Mouse (Mus musculus) forebrain, embryonic 14.5 days (tissue): Measurements from ENCODE around the gene Ip6k1. TPM values are rescaled to one million over a fixed set of nuclear protein-coding genes. Genes with fewer than 3 reads are reported as not detected.

Source experiments
- ATAC-seq: fragments of 200-750 bp; cut with Nextera tagmentation; 2 replicates; pipeline ENCODE4 v1.8.0; 2017; ENCODE audit warnings: mild to moderate bottlenecking, moderate library complexity
- DNase-seq: peaks from one replicate; pipeline ENCODE4 v3.0.0-alpha.2; 2015; ENCODE audit warnings: low spot score
- H3K27ac ChIP-seq: fragments of 300-500 bp; sonication (generic); 2 replicates; pipeline ENCODE4 v1.5.1; 2014; ENCODE audit warnings: low read depth, mild to moderate bottlenecking, control low read depth, low read length, moderate library complexity
- H3K27me3 ChIP-seq: fragments of 300-500 bp; sonication (generic); replicated peaks from 2 replicates; pipeline ENCODE4 v1.6.1; 2014; ENCODE audit warnings: low read length, control low read depth, mixed read lengths; ENCODE audit not compliant: control insufficient read depth, insufficient read depth
- H3K36me3 ChIP-seq: fragments of 300-500 bp; sonication (generic); 2 replicates; pipeline ENCODE4 v1.6.1; 2014; ENCODE audit warnings: low read length, control low read depth; ENCODE audit not compliant: control insufficient read depth, insufficient read depth
- H3K4me1 ChIP-seq: fragments of 300-500 bp; sonication (generic); 2 replicates; pipeline ENCODE4 v1.6.1; 2014; ENCODE audit warnings: antibody characterized with exemption, low read length, control low read depth; ENCODE audit not compliant: control insufficient read depth, insufficient read depth
- H3K4me2 ChIP-seq: fragments of 300-500 bp; sonication (generic); 2 replicates; pipeline ENCODE4 v1.6.1; 2014; ENCODE audit warnings: mild to moderate bottlenecking, control low read depth, low read length
- H3K4me3 ChIP-seq: fragments of 300-500 bp; sonication (generic); 2 replicates; pipeline ENCODE4 v1.5.1; 2014; ENCODE audit warnings: low read depth, low read length, control low read depth
- H3K9ac ChIP-seq: fragments of 300-500 bp; sonication (generic); 2 replicates; pipeline ENCODE4 v1.6.1; 2014; ENCODE audit warnings: mild to moderate bottlenecking, low read length, control low read depth, moderate library complexity
- H3K9me3 ChIP-seq: fragments of 300-500 bp; sonication (generic); replicated peaks from 2 replicates; pipeline ENCODE4 v1.6.1; 2016; ENCODE audit warnings: low read length, control low read depth, mixed read lengths; ENCODE audit not compliant: control insufficient read depth
- WGBS: fragments of 180-500 bp; shearing (Covaris S2); extraction: QIAGEN DNeasy Blood & Tissue Kit; methylation state at CpG from one replicate; pipeline ENCODE4 v1.1.7; 2014; 5-methylcytosine and 5-hydroxymethylcytosine counted together
- polyA plus RNA-seq: library from polyadenylated mRNA; unstranded; fragments of >200 nt; fragmentation: Nextera tagmentation; extraction: Ambion mirVana; gene quantifications from 2 replicates; pipeline ENCODE4 v1.2.1, GENCODE M21; 2014

Ip6k1 gene
- polyA plus RNA-seq, 1 experiment from 2014 or later: 39.3 TPM

DNA sequence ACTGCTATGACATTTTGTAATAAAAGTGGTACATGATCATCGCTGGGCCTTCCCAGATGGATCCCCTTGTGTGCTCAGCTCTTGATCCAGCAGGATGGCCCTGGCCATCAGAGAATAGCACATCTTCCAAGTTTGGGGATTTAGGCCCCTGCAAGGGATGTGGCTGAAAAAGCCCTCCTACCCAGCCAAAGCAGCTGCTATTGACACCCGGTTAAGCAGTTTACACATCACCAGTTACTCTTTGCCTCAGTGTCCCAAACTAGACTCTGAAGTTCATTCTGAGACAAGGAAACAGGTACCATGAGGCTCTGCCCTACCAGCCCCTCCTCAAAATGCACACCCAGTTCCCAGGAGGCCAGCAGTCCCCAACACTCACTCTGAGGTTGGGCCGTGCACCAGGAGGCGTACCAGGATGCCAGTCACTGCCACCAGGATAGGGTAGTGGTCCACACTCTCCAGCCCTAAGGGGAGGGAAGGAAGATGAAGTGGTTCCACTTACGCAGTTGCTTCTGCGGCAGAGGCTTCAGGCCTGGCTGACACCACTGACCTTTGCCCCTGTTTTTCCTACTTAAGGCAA lies 53.4 kb downstream of the Ip6k1 start:
- WGBS: 89% methylated on average over 6 of the region's 6 CpGs
- DNase-seq: no peak

GRCm38 (mm10) chr9:108056361-108057261 lies 54.3 kb downstream of the Ip6k1 start:
- 83% methylated on average over 28 of the region's 28 CpGs for WGBS
- H3K4me1 ChIP-seq: no peaks in the 10 kb centered on the region
- DNase-seq (no peak), ATAC-seq (no peak)
- H3K27me3 ChIP-seq: no peaks in the 10 kb centered on the region
- peaks cover 78% of the 10 kb centered on the region for H3K36me3 ChIP-seq
- H3K27ac ChIP-seq: no peak overlapping the region
- H3K9me3 ChIP-seq: no peaks in the 10 kb centered on the region
- H3K4me3 ChIP-seq: no peak overlapping the region
- no peak overlapping the region for H3K4me2 ChIP-seq
- H3K9ac ChIP-seq: no peak overlapping the region

More for the DNA sequence above, 53.4 kb downstream of the Ip6k1 start:
- H3K27me3 ChIP-seq: no peaks in the 10 kb centered on the region
- no peak overlapping the region for H3K9ac ChIP-seq
- no peak for ATAC-seq
- no peaks in the 10 kb centered on the region for H3K4me1 ChIP-seq
- H3K27ac ChIP-seq: no peak overlapping the region
- no peak overlapping the region for H3K4me2 ChIP-seq
- H3K36me3 ChIP-seq: peaks cover 82% of the 10 kb centered on the region
- no peaks in the 10 kb centered on the region for H3K9me3 ChIP-seq
- no peak overlapping the region for H3K4me3 ChIP-seq

GRCm38 (mm10) chr9:108057262-108057562 lies 54.9 kb downstream of the Ip6k1 start:
- no peak for DNase-seq
- H3K27me3 ChIP-seq: no peaks in the 10 kb centered on the region
- no peak overlapping the region for H3K27ac ChIP-seq
- WGBS: 87% methylated on average over 5 of the region's 5 CpGs
- no peak overlapping the region for H3K9ac ChIP-seq
- H3K4me2 ChIP-seq: no peak overlapping the region
- no peak for ATAC-seq
- H3K9me3 ChIP-seq: no peaks in the 10 kb centered on the region
- peaks cover 80% of the 10 kb centered on the region for H3K36me3 ChIP-seq
- no peaks in the 10 kb centered on the region for H3K4me1 ChIP-seq
- H3K4me3 ChIP-seq: no peak overlapping the region

DNA sequence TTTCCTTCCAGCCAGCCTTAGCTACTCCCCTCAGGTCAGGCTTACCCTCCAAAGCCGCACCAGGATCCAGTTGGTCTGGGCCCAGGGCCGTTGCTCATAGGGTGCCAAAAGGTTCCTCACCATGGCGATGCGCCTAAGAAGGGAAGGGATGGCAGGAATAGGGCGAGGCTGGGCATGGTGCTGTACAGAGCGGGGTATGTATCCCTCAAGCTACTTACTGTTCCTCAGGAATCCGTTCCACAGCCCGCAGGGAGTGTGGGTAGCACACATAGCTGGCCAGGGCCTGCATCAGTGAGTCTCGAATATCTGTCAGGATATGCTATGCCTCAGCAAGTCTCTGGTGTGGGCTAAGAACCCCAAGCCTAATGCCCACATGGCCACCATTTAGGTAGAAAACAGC lies 56.0 kb downstream of the Ip6k1 start:
- H3K4me1 ChIP-seq: no peaks in the 10 kb centered on the region
- H3K4me2 ChIP-seq: no peak overlapping the region
- ATAC-seq (no peak), DNase-seq (no peak)
- no peak overlapping the region for H3K9ac ChIP-seq
- H3K36me3 ChIP-seq: peaks cover 86% of the 10 kb centered on the region
- no peaks in the 10 kb centered on the region for H3K27me3 ChIP-seq
- H3K4me3 ChIP-seq: no peak overlapping the region
- 92% methylated on average over 9 of the region's 9 CpGs for WGBS
- H3K9me3 ChIP-seq: no peaks in the 10 kb centered on the region
- no peak overlapping the region for H3K27ac ChIP-seq

- WGBS: 77% methylated on average over 3 of the region's 3 CpGs
- Histone ChIP-seq H3K4me1 (no peaks in the 10 kb centered on the region), H3K36me3 (peaks cover 71% of the 10 kb centered on the region), H3K27me3 (no peaks in the 10 kb centered on the region), H3K9me3 (no peaks in the 10 kb centered on the region), H3K27ac (no peak overlapping the region), H3K4me3 (no peak overlapping the region), H3K4me2 (no peak overlapping the region), H3K9ac (no peak overlapping the region)
- ATAC-seq (no peak), DNase-seq (no peak)
These were observed 59.8 kb downstream of the Ip6k1 start for GRCm38 (mm10) chr9:108062142-108062541.

GRCm38 (mm10) chr9:108063361-108063760 lies 61.1 kb downstream of the Ip6k1 start:
- Histone ChIP-seq H3K4me1 (no peaks in the 10 kb centered on the region), H3K9me3 (no peaks in the 10 kb centered on the region), H3K27me3 (no peaks in the 10 kb centered on the region), H3K4me2 (no peak overlapping the region), H3K27ac (no peak overlapping the region), H3K9ac (no peak overlapping the region), H3K4me3 (no peak overlapping the region), H3K36me3 (peaks cover 59% of the 10 kb centered on the region)
- 91% methylated on average over 12 of the region's 12 CpGs for WGBS
- DNase-seq: no peak
- ATAC-seq: no peak

GRCm38 (mm10) chr9:108065491-108066011 lies 63.2 kb downstream of the Ip6k1 start:
- peak; percentile 64 for DNase-seq
- peak; percentile 67 for ATAC-seq
- H3K4me1 ChIP-seq: no peaks in the 10 kb centered on the region
- no peak overlapping the region for H3K4me2 ChIP-seq
- H3K27me3 ChIP-seq: no peaks in the 10 kb centered on the region
- H3K4me3 ChIP-seq: no peak overlapping the region
- H3K27ac ChIP-seq: no peak overlapping the region
- 42% methylated on average over 5 of the region's 5 CpGs for WGBS
- no peak overlapping the region for H3K9ac ChIP-seq
- H3K36me3 ChIP-seq: peaks cover 57% of the 10 kb centered on the region
- no peaks in the 10 kb centered on the region for H3K9me3 ChIP-seq

GRCm38 (mm10) chr9:108067199-108067598 lies 64.9 kb downstream of the Ip6k1 start:
- ATAC-seq: no peak
- H3K4me3 ChIP-seq: no peak overlapping the region
- H3K36me3 ChIP-seq: peaks cover 58% of the 10 kb centered on the region
- no peak overlapping the region for H3K9ac ChIP-seq
- H3K27ac ChIP-seq: no peak overlapping the region
- DNase-seq: no peak
- no peak overlapping the region for H3K4me2 ChIP-seq
- no peaks in the 10 kb centered on the region for H3K27me3 ChIP-seq
- 86% methylated on average over 7 of the region's 7 CpGs for WGBS
- H3K4me1 ChIP-seq: no peaks in the 10 kb centered on the region
- no peaks in the 10 kb centered on the region for H3K9me3 ChIP-seq

GRCm38 (mm10) chr9:108067900-108068299 lies 65.6 kb downstream of the Ip6k1 start:
- H3K9me3 ChIP-seq: no peaks in the 10 kb centered on the region
- H3K4me3 ChIP-seq: no peak overlapping the region
- no peaks in the 10 kb centered on the region for H3K27me3 ChIP-seq
- peak; percentile 89 for DNase-seq
- peaks cover 52% of the 10 kb centered on the region for H3K36me3 ChIP-seq
- no peak overlapping the region for H3K4me2 ChIP-seq
- peak; percentile 38; the same call in 1 of the 2 replicates for ATAC-seq
- WGBS: 20% methylated on average over 8 of the region's 8 CpGs
- no peak overlapping the region for H3K27ac ChIP-seq
- H3K4me1 ChIP-seq: no peaks in the 10 kb centered on the region
- no peak overlapping the region for H3K9ac ChIP-seq
